Mouse (Mus musculus) stomach, embryonic 15.5 days (tissue): Measurements from ENCODE around the gene Islr2. TPM values are rescaled to one million over a fixed set of nuclear protein-coding genes. Genes with fewer than 3 reads are reported as not detected.
A peak's percentile ranks its signal among the peaks of the same experiment; 100 is the strongest.
"Not testable (repeated sequence)": the region's sequence is repeated elsewhere in the genome, so short reads cannot be mapped to it uniquely, and the experiment has no call there.

Source experiments
- ATAC-seq: fragments of 200-750 bp; cut with Nextera tagmentation; 2 replicates; pipeline ENCODE4 v1.8.0; 2017; ENCODE audit warnings: low read depth, moderate number of reproducible peaks, moderate TSS enrichment; ENCODE audit not compliant: insufficient read depth, low FRiP score
- H3K27ac ChIP-seq: fragments of 300-500 bp; sonication (generic); 2 replicates; pipeline ENCODE4 v1.5.1; 2015; ENCODE audit warnings: mild to moderate bottlenecking, inconsistent platforms
- H3K27me3 ChIP-seq: fragments of 300-500 bp; sonication (generic); replicated peaks from 2 replicates; pipeline ENCODE4 v1.6.1; 2015; ENCODE audit warnings: inconsistent platforms
- H3K36me3 ChIP-seq: fragments of 300-500 bp; sonication (generic); 2 replicates; pipeline ENCODE4 v1.6.1; 2015; ENCODE audit warnings: inconsistent platforms
- H3K4me1 ChIP-seq: fragments of 300-500 bp; sonication (generic); 2 replicates; pipeline ENCODE4 v1.6.1; 2015; ENCODE audit warnings: inconsistent platforms
- H3K4me2 ChIP-seq: fragments of 300-500 bp; sonication (generic); 2 replicates; pipeline ENCODE4 v1.6.1; 2015; ENCODE audit warnings: mild to moderate bottlenecking, inconsistent platforms
- H3K4me3 ChIP-seq: fragments of 300-500 bp; sonication (generic); replicated peaks from 2 replicates; pipeline ENCODE4 v1.5.1; 2015; ENCODE audit warnings: inconsistent platforms
- H3K9ac ChIP-seq: fragments of 300-500 bp; sonication (generic); 2 replicates; pipeline ENCODE4 v1.6.1; 2015; ENCODE audit warnings: inconsistent platforms
- H3K9me3 ChIP-seq: fragments of 300-500 bp; sonication (generic); 2 replicates; pipeline ENCODE4 v1.6.1; 2016; ENCODE audit warnings: inconsistent platforms
- WGBS: fragments of 180-500 bp; shearing (Covaris S2); methylation state at CpG from one replicate; pipeline ENCODE4 v1.1.7; 2015; 5-methylcytosine and 5-hydroxymethylcytosine counted together
- polyA plus RNA-seq: library from polyadenylated mRNA; unstranded; fragments of >200 nt; fragmentation: Nextera tagmentation; extraction: Ambion mirVana; gene quantifications from 2 replicates; pipeline ENCODE4 v1.2.1, GENCODE M21; 2015

Gene Islr2
- 1.5 and 1.7 TPM in 2 replicates for polyA plus RNA-seq

GRCm38 (mm10) chr9:58203516-58204447 is at the start of gene Islr2, which contains the start of gene Islr:
TSS of gene Islr2 (minus strand) at chr9:58204319.
TSS of gene Islr (minus strand) at chr9:58204306.
- WGBS: 4% methylated on average over 42 of the region's 42 CpGs
- peaks cover 37% of the 10 kb centered on the region for H3K4me1 ChIP-seq
- H3K27me3 ChIP-seq: peaks cover 57% of the 10 kb centered on the region
- peak; percentile 76 for ATAC-seq
- no peak within 1 kb of the TSS for H3K9ac ChIP-seq
- H3K4me2 ChIP-seq: peak within 1 kb of the TSS; percentile 65
- H3K4me3 ChIP-seq: peak within 1 kb of the TSS; percentile 45
- no peaks in the 10 kb centered on the region for H3K9me3 ChIP-seq
- no peaks in the 10 kb centered on the region for H3K36me3 ChIP-seq
- H3K27ac ChIP-seq: no peak within 1 kb of the TSS

GRCm38 (mm10) chr9:58253805-58254122 is 49.6 kb upstream of the Islr2 start:
- Histone ChIP-seq H3K4me2 (peak overlapping the region; percentile 81), H3K27ac (peak overlapping the region; percentile 76; the same call in 1 of the 2 replicates), H3K4me3 (peak overlapping the region; percentile 85), H3K9ac (peak overlapping the region; percentile 71; the same call in 1 of the 2 replicates)
- H3K4me1 ChIP-seq, H3K36me3 ChIP-seq, H3K9me3 ChIP-seq, H3K27me3 ChIP-seq, ATAC-seq: not testable (repeated sequence)
- 59% methylated on average over 5 of the region's 5 CpGs for WGBS

GRCm38 (mm10) chr9:58253033-58253804 is 49.1 kb upstream of the Islr2 start, which contains the start of gene Stoml1:
TSS of gene Stoml1 (plus strand) at chr9:58253164.
- H3K4me3 ChIP-seq: peak within 1 kb of the TSS; percentile 85
- H3K27me3 ChIP-seq: no peaks in the 10 kb centered on the region
- WGBS: under 1% methylated on average over 31 of the region's 31 CpGs
- peaks cover 5% of the 10 kb centered on the region for H3K36me3 ChIP-seq
- H3K4me1 ChIP-seq: peaks cover 7% of the 10 kb centered on the region; the same call in 1 of the 2 replicates
- H3K4me2 ChIP-seq: peak within 1 kb of the TSS; percentile 81
- peak; percentile 97 for ATAC-seq
- H3K9me3 ChIP-seq: no peaks in the 10 kb centered on the region
- H3K9ac ChIP-seq: peak within 1 kb of the TSS; percentile 71; the same call in 1 of the 2 replicates
- H3K27ac ChIP-seq: peak within 1 kb of the TSS; percentile 76; the same call in 1 of the 2 replicates

- not testable (repeated sequence) for H3K9me3 ChIP-seq, H3K4me2 ChIP-seq, H3K27me3 ChIP-seq, H3K36me3 ChIP-seq, ATAC-seq, H3K4me3 ChIP-seq, H3K9ac ChIP-seq
- 97% methylated on average over 1 of the region's 1 CpGs for WGBS
- peak overlapping the region; percentile 97; the same call in 1 of the 2 replicates for H3K27ac ChIP-seq
- H3K4me1 ChIP-seq: peaks cover 16% of the 10 kb centered on the region
These were observed 46.6 kb upstream of the Islr2 start for GRCm38 (mm10) chr9:58250730-58251129.

GRCm38 (mm10) chr9:58250322-58250721 is 46.2 kb upstream of the Islr2 start:
- H3K36me3 ChIP-seq: no peaks in the 10 kb centered on the region
- H3K27ac ChIP-seq: peak overlapping the region; percentile 97
- peak overlapping the region; percentile 59 for H3K4me3 ChIP-seq
- peaks cover 16% of the 10 kb centered on the region for H3K4me1 ChIP-seq
- 76% methylated on average over 8 of the region's 8 CpGs for WGBS
- ATAC-seq: no peak
- no peaks in the 10 kb centered on the region for H3K27me3 ChIP-seq
- H3K9me3 ChIP-seq: no peaks in the 10 kb centered on the region
- H3K4me2 ChIP-seq: peak overlapping the region; percentile 66
- 0 out of 2 replicates have a peak overlapping the region, but pooled peaks have one; percentile 13 for H3K9ac ChIP-seq

GRCm38 (mm10) chr9:58249592-58250192 is 45.6 kb upstream of the Islr2 start, which contains the start of gene Pml:
TSS of gene Pml (minus strand) at chr9:58249786.
- Histone ChIP-seq H3K9ac (peak within 1 kb of the TSS; percentile 61), H3K27ac (peak within 1 kb of the TSS; percentile 97), H3K4me1 (peaks cover 18% of the 10 kb centered on the region), H3K27me3 (no peaks in the 10 kb centered on the region), H3K4me2 (peak within 1 kb of the TSS; percentile 66), H3K9me3 (no peaks in the 10 kb centered on the region), H3K4me3 (peak within 1 kb of the TSS; percentile 59), H3K36me3 (no peaks in the 10 kb centered on the region; the same call in 1 of the 2 replicates)
- under 1% methylated on average over 16 of the region's 16 CpGs for WGBS
- ATAC-seq: peak; percentile 65

GRCm38 (mm10) chr9:58248746-58249413 is 44.8 kb upstream of the Islr2 start:
- Histone ChIP-seq H3K4me2 (peak overlapping the region; percentile 66), H3K9me3 (no peaks in the 10 kb centered on the region), H3K4me3 (peak overlapping the region; percentile 59), H3K27ac (peak overlapping the region; percentile 97), H3K9ac (peak overlapping the region; percentile 61), H3K36me3 (no peaks in the 10 kb centered on the region; the same call in 1 of the 2 replicates), H3K27me3 (no peaks in the 10 kb centered on the region), H3K4me1 (peaks cover 24% of the 10 kb centered on the region)
- WGBS: 22% methylated on average over 7 of the region's 7 CpGs
- ATAC-seq: no peak

GRCm38 (mm10) chr9:58247064-58247759 is 43.1 kb upstream of the Islr2 start:
- peaks cover 30% of the 10 kb centered on the region for H3K4me1 ChIP-seq
- peak overlapping the region; percentile 64 for H3K27ac ChIP-seq
- H3K36me3 ChIP-seq: no peaks in the 10 kb centered on the region; the same call in 1 of the 2 replicates
- no peaks in the 10 kb centered on the region for H3K9me3 ChIP-seq
- peak overlapping the region; percentile 33 for H3K4me3 ChIP-seq
- ATAC-seq: peak; percentile 75; the same call in 1 of the 2 replicates
- H3K27me3 ChIP-seq: no peaks in the 10 kb centered on the region
- WGBS: 15% methylated on average over 25 of the region's 25 CpGs
- H3K9ac ChIP-seq: no peak overlapping the region; the same call in 1 of the 2 replicates
- peak overlapping the region; percentile 66 for H3K4me2 ChIP-seq

- WGBS: 63% methylated on average over 4 of the region's 4 CpGs
- Histone ChIP-seq H3K4me1 (peaks cover 41% of the 10 kb centered on the region), H3K4me2 (peak overlapping the region; percentile 27), H3K27me3 (no peaks in the 10 kb centered on the region), H3K27ac (no peak overlapping the region), H3K9me3 (no peaks in the 10 kb centered on the region), H3K36me3 (no peaks in the 10 kb centered on the region; the same call in 1 of the 2 replicates), H3K9ac (no peak overlapping the region), H3K4me3 (no peak overlapping the region)
- no peak; the same call in 1 of the 2 replicates for ATAC-seq
These were observed 42.0 kb upstream of the Islr2 start for GRCm38 (mm10) chr9:58246083-58246591.

GRCm38 (mm10) chr9:58243696-58244095 is 39.6 kb upstream of the Islr2 start:
- WGBS: 78% methylated on average over 6 of the region's 6 CpGs
- H3K27me3 ChIP-seq: no peaks in the 10 kb centered on the region
- H3K9me3 ChIP-seq: no peaks in the 10 kb centered on the region
- H3K9ac ChIP-seq: no peak overlapping the region
- peaks cover 37% of the 10 kb centered on the region for H3K4me1 ChIP-seq
- no peak overlapping the region; the same call in 1 of the 2 replicates for H3K27ac ChIP-seq
- H3K4me3 ChIP-seq: no peak overlapping the region
- no peak overlapping the region for H3K4me2 ChIP-seq
- H3K36me3 ChIP-seq: no peaks in the 10 kb centered on the region; the same call in 1 of the 2 replicates
- ATAC-seq: no peak
